Mouse (Mus musculus): ENCODE data around the gene St8sia4. TPM values are rescaled to one million over a fixed set of nuclear protein-coding genes. Genes with fewer than 3 reads are reported as not detected.

Gene St8sia4
- polyA plus RNA-seq, 1 experiment from 2014 or later: 1.6 TPM

DNA sequence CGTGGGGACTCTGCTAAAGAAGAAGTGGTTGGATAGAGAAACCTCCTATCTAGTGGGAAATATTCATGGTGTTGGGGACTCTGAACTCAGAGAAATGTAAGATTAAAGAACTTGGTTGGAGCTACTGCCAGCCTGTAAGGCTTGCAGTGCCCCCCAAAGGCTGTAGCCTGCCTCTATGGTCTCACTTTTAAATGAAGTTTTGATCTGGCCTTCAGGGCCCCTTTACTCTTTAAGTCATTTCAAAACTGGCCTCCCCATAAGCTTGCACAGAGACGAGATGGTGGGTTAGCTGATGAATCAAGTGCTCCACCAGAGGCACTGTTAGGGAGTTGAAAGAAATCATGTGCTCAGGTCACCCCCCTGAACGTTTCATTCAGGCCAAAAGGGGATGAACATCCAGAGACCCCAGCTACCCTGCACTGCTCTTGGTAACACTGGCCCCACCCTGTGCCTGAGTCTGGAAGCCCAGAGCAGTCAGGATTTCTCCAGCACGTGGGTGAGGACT is 3.0 kb downstream of the St8sia4 start:
- no peak overlapping the region for H3K9ac ChIP-seq (ENCODE audit: low read depth, low read length)
- H3K27me3 ChIP-seq (ENCODE audit: control insufficient read depth, insufficient read depth, low read depth, low read length): peaks cover 7% of the 10 kb centered on the region
- 16% methylated on average over 4 of the region's 4 CpGs for WGBS (ENCODE audit: insufficient replicate concordance)
- H3K27ac ChIP-seq (ENCODE audit: low read length): no peak overlapping the region
- H3K4me2 ChIP-seq (ENCODE audit: low read depth, low read length): no peak overlapping the region
- no peak for ATAC-seq (ENCODE audit: low read depth)
- H3K9me3 ChIP-seq (replicated peaks; ENCODE audit: control insufficient read depth, low read length): no peaks in the 10 kb centered on the region
- H3K4me3 ChIP-seq (ENCODE audit: low read depth, low read length): no peak overlapping the region
- H3K4me1 ChIP-seq (ENCODE audit: control insufficient read depth, low read depth, low read length): peaks cover 2% of the 10 kb centered on the region
- no peaks in the 10 kb centered on the region for H3K36me3 ChIP-seq (ENCODE audit: control insufficient read depth, insufficient read depth)

DNA sequence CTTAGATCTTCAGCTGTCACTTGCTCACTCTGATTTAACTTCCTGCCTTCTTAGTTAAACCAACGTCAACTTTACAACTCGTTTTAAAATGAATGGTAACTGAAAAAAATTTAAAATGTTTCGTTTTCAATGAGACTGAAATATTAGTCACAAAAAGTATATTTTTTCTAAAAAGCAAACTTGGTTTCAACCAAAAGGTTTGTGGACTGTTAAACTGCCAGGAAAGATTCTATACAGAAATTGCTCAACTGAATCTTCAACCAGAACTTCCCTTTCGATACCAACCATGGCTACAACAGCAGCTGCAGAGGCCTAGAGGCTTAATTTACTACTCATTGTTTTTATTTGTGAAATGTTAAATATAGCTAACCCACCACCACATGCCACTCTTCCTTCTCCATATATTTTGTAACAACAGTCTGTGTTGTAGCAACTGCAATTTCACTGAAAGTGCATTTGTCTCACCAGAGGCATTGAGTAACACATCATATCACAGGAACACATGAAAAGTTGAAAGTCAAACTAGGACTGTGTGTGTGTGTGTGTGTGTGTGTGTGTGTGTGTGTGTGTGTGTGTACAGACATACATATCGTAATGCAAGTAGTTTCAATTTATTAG is 10.2 kb downstream of the St8sia4 start:
- H3K27ac ChIP-seq (ENCODE audit: low read length): no peak overlapping the region
- no peaks in the 10 kb centered on the region for H3K27me3 ChIP-seq (ENCODE audit: control insufficient read depth, insufficient read depth, low read depth, low read length)
- H3K4me2 ChIP-seq (ENCODE audit: low read depth, low read length): no peak overlapping the region
- peak; percentile 30; the same call in 1 of the 2 replicates for ATAC-seq (ENCODE audit: low read depth)
- no peaks in the 10 kb centered on the region for H3K9me3 ChIP-seq (replicated peaks; ENCODE audit: control insufficient read depth, low read length)
- no peaks in the 10 kb centered on the region for H3K36me3 ChIP-seq (ENCODE audit: control insufficient read depth, insufficient read depth)
- H3K9ac ChIP-seq (ENCODE audit: low read depth, low read length): no peak overlapping the region
- no peaks in the 10 kb centered on the region for H3K4me1 ChIP-seq (ENCODE audit: control insufficient read depth, low read depth, low read length)
- no peak overlapping the region for H3K4me3 ChIP-seq (ENCODE audit: low read depth, low read length)
- 30% methylated on average over 5 of the region's 5 CpGs for WGBS (ENCODE audit: insufficient replicate concordance)

DNA sequence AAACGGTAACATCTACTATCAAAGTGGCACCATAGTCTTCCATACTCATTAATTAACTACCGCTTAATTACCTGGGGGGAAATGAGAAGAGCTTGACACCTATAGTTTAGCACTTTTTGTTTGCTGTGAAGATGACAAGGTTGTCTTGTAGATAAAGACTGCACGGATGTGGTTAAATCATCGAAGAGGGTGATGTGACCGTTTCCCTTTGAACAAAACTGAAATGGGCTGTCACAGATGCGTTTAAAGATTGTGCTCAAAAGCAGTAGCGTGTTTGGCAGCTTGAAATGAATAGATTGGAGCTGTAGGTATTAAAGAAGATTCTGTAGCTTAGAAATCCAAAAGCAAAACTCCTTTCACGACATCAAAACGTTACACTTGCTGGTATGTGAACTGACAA is 11.8 kb downstream of the St8sia4 start:
- Histone ChIP-seq H3K27ac (ENCODE audit: low read length) (no peak overlapping the region), H3K27me3 (ENCODE audit: control insufficient read depth, insufficient read depth, low read depth, low read length) (no peaks in the 10 kb centered on the region), H3K4me2 (ENCODE audit: low read depth, low read length) (no peak overlapping the region), H3K9me3 (replicated peaks; ENCODE audit: control insufficient read depth, low read length) (no peaks in the 10 kb centered on the region), H3K4me3 (ENCODE audit: low read depth, low read length) (no peak overlapping the region), H3K36me3 (ENCODE audit: control insufficient read depth, insufficient read depth) (no peaks in the 10 kb centered on the region), H3K9ac (ENCODE audit: low read depth, low read length) (no peak overlapping the region), H3K4me1 (ENCODE audit: control insufficient read depth, low read depth, low read length) (no peaks in the 10 kb centered on the region)
- no peak for ATAC-seq (ENCODE audit: low read depth)
- WGBS (ENCODE audit: insufficient replicate concordance): 36% methylated on average over 9 of the region's 9 CpGs

DNA sequence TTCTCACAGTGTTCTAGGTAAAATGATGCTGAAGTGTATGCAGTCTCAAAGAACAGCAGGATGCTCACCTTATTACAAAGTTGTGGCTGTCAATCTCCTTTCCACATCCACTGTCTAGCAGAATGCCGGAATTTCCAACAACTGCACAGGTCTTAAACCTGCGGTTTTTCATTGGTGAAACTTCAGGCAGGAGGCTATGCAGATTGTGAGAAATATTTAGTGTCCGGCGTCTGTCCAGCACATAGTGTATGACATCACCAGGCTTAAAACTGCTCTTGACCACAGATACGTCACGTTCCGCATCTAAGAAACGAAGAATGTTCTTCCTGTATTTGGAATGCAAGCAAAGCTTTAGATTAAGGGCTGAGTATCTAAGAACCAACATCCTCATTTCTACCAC is 13.9 kb downstream of the St8sia4 start:
- Histone ChIP-seq H3K27ac (ENCODE audit: low read length) (no peak overlapping the region), H3K27me3 (ENCODE audit: control insufficient read depth, insufficient read depth, low read depth, low read length) (no peaks in the 10 kb centered on the region), H3K9me3 (replicated peaks; ENCODE audit: control insufficient read depth, low read length) (no peaks in the 10 kb centered on the region), H3K4me1 (ENCODE audit: control insufficient read depth, low read depth, low read length) (no peaks in the 10 kb centered on the region), H3K4me3 (ENCODE audit: low read depth, low read length) (no peak overlapping the region), H3K9ac (ENCODE audit: low read depth, low read length) (no peak overlapping the region), H3K36me3 (ENCODE audit: control insufficient read depth, insufficient read depth) (no peaks in the 10 kb centered on the region), H3K4me2 (ENCODE audit: low read depth, low read length) (no peak overlapping the region)
- WGBS (ENCODE audit: insufficient replicate concordance): 68% methylated on average over 8 of the region's 8 CpGs
- no peak for ATAC-seq (ENCODE audit: low read depth)

DNA sequence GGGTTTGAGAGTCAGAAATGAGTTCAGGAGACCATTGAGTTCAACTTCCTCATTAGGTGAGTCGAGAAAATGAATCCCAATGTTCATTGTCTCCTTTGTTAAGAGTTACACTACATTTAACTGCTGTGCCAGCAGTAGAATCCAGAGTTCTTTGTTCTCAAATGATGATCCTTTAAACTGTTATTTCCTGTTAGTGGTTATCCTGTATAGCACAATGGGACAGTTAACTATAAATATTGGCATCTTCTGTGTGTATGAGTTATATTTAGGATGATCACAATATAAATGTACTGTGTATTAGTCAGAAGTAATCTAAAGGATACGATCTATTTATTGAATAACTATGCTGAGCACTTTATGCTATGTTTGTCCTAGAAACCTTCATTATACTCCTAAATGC is 23.1 kb downstream of the St8sia4 start:
- Histone ChIP-seq H3K27me3 (ENCODE audit: control insufficient read depth, insufficient read depth, low read depth, low read length) (no peaks in the 10 kb centered on the region), H3K36me3 (ENCODE audit: control insufficient read depth, insufficient read depth) (no peaks in the 10 kb centered on the region), H3K4me3 (ENCODE audit: low read depth, low read length) (no peak overlapping the region), H3K4me1 (ENCODE audit: control insufficient read depth, low read depth, low read length) (no peaks in the 10 kb centered on the region), H3K9me3 (replicated peaks; ENCODE audit: control insufficient read depth, low read length) (no peaks in the 10 kb centered on the region), H3K27ac (ENCODE audit: low read length) (no peak overlapping the region), H3K4me2 (ENCODE audit: low read depth, low read length) (no peak overlapping the region), H3K9ac (ENCODE audit: low read depth, low read length) (no peak overlapping the region)
- ATAC-seq (ENCODE audit: low read depth): no peak
- WGBS (ENCODE audit: insufficient replicate concordance): 48% methylated on average over 2 of the region's 2 CpGs

DNA sequence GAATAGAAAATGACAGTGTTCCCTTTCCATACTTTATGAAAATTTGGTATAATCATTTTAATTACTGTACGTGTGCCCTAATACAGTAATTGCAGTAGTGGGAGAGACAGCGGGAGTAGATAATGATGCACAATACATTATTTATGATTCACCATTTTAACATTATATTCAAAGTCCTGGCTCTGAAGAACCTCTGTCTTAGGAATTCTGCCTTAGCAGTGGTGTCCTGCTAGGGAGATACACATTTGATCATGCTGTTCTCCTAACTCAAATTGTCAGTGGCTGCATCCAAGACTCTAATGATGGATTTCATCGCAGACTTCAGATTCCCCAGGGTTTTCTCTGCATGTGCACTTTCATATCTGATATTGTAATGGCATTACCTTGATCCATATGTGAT is 28.4 kb downstream of the St8sia4 start:
- H3K36me3 ChIP-seq (ENCODE audit: control insufficient read depth, insufficient read depth): no peaks in the 10 kb centered on the region
- no peak overlapping the region for H3K4me2 ChIP-seq (ENCODE audit: low read depth, low read length)
- H3K27ac ChIP-seq (ENCODE audit: low read length): no peak overlapping the region
- H3K27me3 ChIP-seq (ENCODE audit: control insufficient read depth, insufficient read depth, low read depth, low read length): no peaks in the 10 kb centered on the region
- no peaks in the 10 kb centered on the region for H3K9me3 ChIP-seq (replicated peaks; ENCODE audit: control insufficient read depth, low read length)
- 76% methylated on average over 3 of the region's 3 CpGs for WGBS (ENCODE audit: insufficient replicate concordance)
- no peak overlapping the region for H3K4me3 ChIP-seq (ENCODE audit: low read depth, low read length)
- ATAC-seq (ENCODE audit: low read depth): no peak
- no peak overlapping the region for H3K9ac ChIP-seq (ENCODE audit: low read depth, low read length)
- H3K4me1 ChIP-seq (ENCODE audit: control insufficient read depth, low read depth, low read length): no peaks in the 10 kb centered on the region

DNA sequence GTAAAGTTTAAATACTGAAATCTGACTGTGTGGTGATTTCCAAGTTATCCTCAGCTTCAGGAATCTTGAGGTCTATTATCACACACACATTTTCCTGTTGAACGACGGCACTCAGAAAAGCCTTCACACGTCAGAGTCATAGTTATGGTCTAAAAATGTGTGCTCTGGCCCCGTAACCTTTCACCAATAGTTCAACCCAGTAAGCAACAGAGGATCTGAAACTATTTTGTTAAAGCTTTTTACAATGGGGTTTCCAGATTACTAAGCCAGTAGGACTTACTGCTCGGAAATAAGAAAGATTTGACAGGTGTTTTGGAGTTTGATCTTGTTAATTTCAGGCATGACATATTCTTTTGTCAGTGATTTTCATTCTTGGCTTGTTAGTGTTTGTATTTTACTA is 43.0 kb downstream of the St8sia4 start:
- H3K4me2 ChIP-seq (ENCODE audit: low read depth, low read length): no peak overlapping the region
- no peak for ATAC-seq (ENCODE audit: low read depth)
- H3K4me3 ChIP-seq (ENCODE audit: low read depth, low read length): no peak overlapping the region
- H3K9me3 ChIP-seq (replicated peaks; ENCODE audit: control insufficient read depth, low read length): no peaks in the 10 kb centered on the region
- no peaks in the 10 kb centered on the region for H3K36me3 ChIP-seq (ENCODE audit: control insufficient read depth, insufficient read depth)
- H3K9ac ChIP-seq (ENCODE audit: low read depth, low read length): no peak overlapping the region
- H3K4me1 ChIP-seq (ENCODE audit: control insufficient read depth, low read depth, low read length): no peaks in the 10 kb centered on the region
- no peaks in the 10 kb centered on the region for H3K27me3 ChIP-seq (ENCODE audit: control insufficient read depth, insufficient read depth, low read depth, low read length)
- H3K27ac ChIP-seq (ENCODE audit: low read length): no peak overlapping the region
- WGBS (ENCODE audit: insufficient replicate concordance): 32% methylated on average over 5 of the region's 5 CpGs

DNA sequence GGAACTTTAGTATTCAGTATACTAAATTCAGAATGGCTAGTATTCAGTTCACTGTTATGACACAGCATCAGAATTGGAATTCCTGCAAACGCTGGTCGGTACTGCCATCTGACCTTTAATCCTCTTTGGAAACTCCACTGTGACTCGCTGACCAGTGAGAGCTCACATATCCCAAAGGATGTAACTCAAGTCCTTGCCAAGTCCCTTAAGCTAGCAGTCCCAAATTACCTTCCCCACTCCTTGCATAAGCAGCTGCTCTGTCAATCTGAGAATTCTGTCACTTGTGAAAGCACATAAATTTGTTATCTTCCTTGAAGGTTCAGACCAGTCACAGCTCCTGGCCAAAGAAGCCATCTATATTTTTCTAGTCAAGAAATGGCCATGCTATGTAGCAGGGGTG is 48.7 kb downstream of the St8sia4 start:
- Histone ChIP-seq H3K27me3 (ENCODE audit: control insufficient read depth, insufficient read depth, low read depth, low read length) (no peaks in the 10 kb centered on the region), H3K27ac (ENCODE audit: low read length) (no peak overlapping the region), H3K4me3 (ENCODE audit: low read depth, low read length) (no peak overlapping the region), H3K36me3 (ENCODE audit: control insufficient read depth, insufficient read depth) (no peaks in the 10 kb centered on the region), H3K9me3 (replicated peaks; ENCODE audit: control insufficient read depth, low read length) (no peaks in the 10 kb centered on the region), H3K4me2 (ENCODE audit: low read depth, low read length) (no peak overlapping the region), H3K4me1 (ENCODE audit: control insufficient read depth, low read depth, low read length) (no peaks in the 10 kb centered on the region), H3K9ac (ENCODE audit: low read depth, low read length) (no peak overlapping the region)
- ATAC-seq (ENCODE audit: low read depth): no peak
- 52% methylated on average over 3 of the region's 3 CpGs for WGBS (ENCODE audit: insufficient replicate concordance)

DNA sequence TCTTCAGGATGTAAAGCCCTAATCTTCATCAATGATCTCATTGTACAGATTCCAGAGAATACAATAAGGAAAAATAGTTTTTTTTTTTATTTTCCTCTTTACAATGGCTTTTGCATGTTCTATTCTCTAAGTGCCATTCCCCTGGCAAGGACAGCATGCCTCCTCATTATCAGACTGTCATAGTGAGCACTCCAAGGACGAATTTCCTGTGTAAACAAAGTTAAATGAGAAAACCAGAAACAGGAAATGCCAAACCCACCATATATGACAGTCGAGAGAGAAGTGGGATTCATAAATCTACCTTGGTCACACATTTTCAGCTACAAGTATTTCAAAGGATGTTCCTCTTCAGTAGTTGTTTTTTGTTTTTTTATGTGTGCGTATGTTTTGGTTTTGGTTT is 49.2 kb downstream of the St8sia4 start:
- Histone ChIP-seq H3K36me3 (ENCODE audit: control insufficient read depth, insufficient read depth) (no peaks in the 10 kb centered on the region), H3K9ac (ENCODE audit: low read depth, low read length) (no peak overlapping the region), H3K4me2 (ENCODE audit: low read depth, low read length) (no peak overlapping the region), H3K4me1 (ENCODE audit: control insufficient read depth, low read depth, low read length) (no peaks in the 10 kb centered on the region), H3K4me3 (ENCODE audit: low read depth, low read length) (no peak overlapping the region), H3K27me3 (ENCODE audit: control insufficient read depth, insufficient read depth, low read depth, low read length) (no peaks in the 10 kb centered on the region), H3K9me3 (replicated peaks; ENCODE audit: control insufficient read depth, low read length) (no peaks in the 10 kb centered on the region), H3K27ac (ENCODE audit: low read length) (no peak overlapping the region)
- ATAC-seq (ENCODE audit: low read depth): no peak
- WGBS (ENCODE audit: insufficient replicate concordance): 39% methylated on average over 3 of the region's 3 CpGs

Data from liver, embryonic 16.5 days (tissue).